Mouse (Mus musculus) neural tube, embryonic 14.5 days (tissue): ENCODE results near the gene Tmem40. TPM values are rescaled to one million over a fixed set of nuclear protein-coding genes. Genes with fewer than 3 reads are reported as not detected.
A peak's percentile ranks its signal among the peaks of the same experiment; 100 is the strongest.

Source experiments
- ATAC-seq: fragments of 200-750 bp; cut with Nextera tagmentation; 2 replicates; pipeline ENCODE4 v1.8.0; 2017; ENCODE audit warnings: low read depth, mild to moderate bottlenecking, moderate TSS enrichment, moderate library complexity
- H3K27ac ChIP-seq: fragments of 300-500 bp; sonication (generic); 2 replicates; pipeline ENCODE4 v1.5.1; 2014; ENCODE audit warnings: low read depth, mild to moderate bottlenecking, control low read depth, low read length, moderate library complexity, mixed read lengths
- H3K27me3 ChIP-seq: fragments of 300-500 bp; sonication (generic); 2 replicates; pipeline ENCODE4 v1.6.1; 2014; ENCODE audit warnings: low read length; ENCODE audit not compliant: control insufficient read depth, insufficient read depth
- H3K36me3 ChIP-seq: fragments of 300-500 bp; sonication (generic); 2 replicates; pipeline ENCODE4 v1.6.1; 2014; ENCODE audit warnings: low read length, mixed read lengths; ENCODE audit not compliant: control insufficient read depth, insufficient read depth
- H3K4me1 ChIP-seq: fragments of 300-500 bp; sonication (generic); 2 replicates; pipeline ENCODE4 v1.6.1; 2014; ENCODE audit warnings: low read length; ENCODE audit not compliant: control insufficient read depth, insufficient read depth
- H3K4me2 ChIP-seq: fragments of 300-500 bp; sonication (generic); 2 replicates; pipeline ENCODE4 v1.6.1; 2014; ENCODE audit warnings: mild to moderate bottlenecking, low read depth, low read length, control low read depth
- H3K4me3 ChIP-seq: fragments of 300-500 bp; sonication (generic); 2 replicates; pipeline ENCODE4 v1.5.1; 2014; ENCODE audit warnings: low read depth, low read length, control low read depth, mixed read lengths
- H3K9ac ChIP-seq: fragments of 300-500 bp; sonication (generic); replicated peaks from 2 replicates; pipeline ENCODE4 v1.6.1; 2014; ENCODE audit warnings: low read depth, mild to moderate bottlenecking, control low read depth, low read length, mixed read lengths
- H3K9me3 ChIP-seq: fragments of 300-500 bp; sonication (generic); 2 replicates; pipeline ENCODE4 v1.6.1; 2016; ENCODE audit warnings: low read length; ENCODE audit not compliant: control insufficient read depth
- WGBS: fragments of 180-500 bp; shearing (Covaris S2); extraction: QIAGEN DNeasy Blood & Tissue Kit; methylation state at CpG from one replicate; pipeline ENCODE4 v1.1.7; 2014; 5-methylcytosine and 5-hydroxymethylcytosine counted together
- polyA plus RNA-seq: library from polyadenylated mRNA; unstranded; fragments of >200 nt; fragmentation: Nextera tagmentation; extraction: Ambion mirVana; gene quantifications from 2 replicates; pipeline ENCODE4 v1.2.1, GENCODE M21; 2014

The Tmem40 gene
- polyA plus RNA-seq, 1 experiment from 2014 or later: 1.2 TPM

- Histone ChIP-seq H3K36me3 (peaks cover 73% of the 10 kb centered on the region), H3K9me3 (no peaks in the 10 kb centered on the region), H3K4me3 (no peak overlapping the region), H3K9ac (no peak overlapping the region), H3K4me2 (no peak overlapping the region), H3K27ac (no peak overlapping the region), H3K4me1 (no peaks in the 10 kb centered on the region), H3K27me3 (no peaks in the 10 kb centered on the region)
- ATAC-seq: no peak
- 89% methylated on average over 20 of the region's 21 CpGs for WGBS
Observed at GRCm38 (mm10) chr6:115792691-115793215, 30.5 kb upstream of the Tmem40 start.

- Histone ChIP-seq H3K4me1 (no peaks in the 10 kb centered on the region), H3K27me3 (no peaks in the 10 kb centered on the region), H3K9ac (no peak overlapping the region), H3K27ac (no peak overlapping the region), H3K4me3 (no peak overlapping the region), H3K36me3 (peaks cover 70% of the 10 kb centered on the region), H3K9me3 (no peaks in the 10 kb centered on the region), H3K4me2 (no peak overlapping the region)
- 89% methylated on average over 34 of the region's 34 CpGs for WGBS
- ATAC-seq: no peak
Observed at GRCm38 (mm10) chr6:115791842-115792686, 29.9 kb upstream of the Tmem40 start.

- Histone ChIP-seq H3K9ac (no peak overlapping the region), H3K36me3 (peaks cover 76% of the 10 kb centered on the region), H3K9me3 (no peaks in the 10 kb centered on the region), H3K27me3 (no peaks in the 10 kb centered on the region), H3K27ac (no peak overlapping the region), H3K4me3 (no peak overlapping the region), H3K4me1 (no peaks in the 10 kb centered on the region), H3K4me2 (no peak overlapping the region)
- whole genome bisulfite sequencing: 89% methylated on average over 10 of the region's 10 CpGs
- no peak for ATAC-seq
Observed at GRCm38 (mm10) chr6:115791016-115791415, 28.8 kb upstream of the Tmem40 start.

GRCm38 (mm10) chr6:115782781-115783180 is 20.6 kb upstream of the Tmem40 start:
- H3K4me2 ChIP-seq: no peak overlapping the region
- H3K9me3 ChIP-seq: no peaks in the 10 kb centered on the region
- no peak for ATAC-seq
- no peak overlapping the region for H3K27ac ChIP-seq
- no peaks in the 10 kb centered on the region for H3K27me3 ChIP-seq
- H3K4me1 ChIP-seq: no peaks in the 10 kb centered on the region
- WGBS: 97% methylated on average over 3 of the region's 3 CpGs
- no peak overlapping the region for H3K4me3 ChIP-seq
- H3K36me3 ChIP-seq: peaks cover 60% of the 10 kb centered on the region
- H3K9ac ChIP-seq: no peak overlapping the region

- H3K27ac ChIP-seq: no peak overlapping the region
- H3K36me3 ChIP-seq: peaks cover 5% of the 10 kb centered on the region; the same call in 1 of the 2 replicates
- WGBS: 71% methylated on average over 9 of the region's 9 CpGs
- H3K4me3 ChIP-seq: peak overlapping the region; percentile 75; the same call in 1 of the 2 replicates
- ATAC-seq: no peak
- H3K27me3 ChIP-seq: no peaks in the 10 kb centered on the region
- no peak overlapping the region for H3K9ac ChIP-seq
- H3K4me1 ChIP-seq: peaks cover 21% of the 10 kb centered on the region
- no peaks in the 10 kb centered on the region for H3K9me3 ChIP-seq
- peak overlapping the region; percentile 91 for H3K4me2 ChIP-seq
Observed at GRCm38 (mm10) chr6:115776363-115776762, 14.2 kb upstream of the Tmem40 start.

- H3K4me1 ChIP-seq: peaks cover 21% of the 10 kb centered on the region
- H3K4me3 ChIP-seq: peak overlapping the region; percentile 75
- no peaks in the 10 kb centered on the region for H3K27me3 ChIP-seq
- no peaks in the 10 kb centered on the region for H3K9me3 ChIP-seq
- ATAC-seq: no peak
- H3K9ac ChIP-seq: no peak overlapping the region
- H3K36me3 ChIP-seq: peaks cover 5% of the 10 kb centered on the region; the same call in 1 of the 2 replicates
- H3K27ac ChIP-seq: no peak overlapping the region
- WGBS: 55% methylated on average over 3 of the region's 3 CpGs
- H3K4me2 ChIP-seq: peak overlapping the region; percentile 91
Observed at GRCm38 (mm10) chr6:115775838-115776237, 13.6 kb upstream of the Tmem40 start.

GRCm38 (mm10) chr6:115774501-115774921 is 12.3 kb upstream of the Tmem40 start, which contains the start of gene Cand2:
TSS of gene Cand2 (plus strand) at chr6:115774538.
- Histone ChIP-seq H3K9ac (peak within 1 kb of the TSS; percentile 74), H3K4me3 (peak within 1 kb of the TSS; percentile 75), H3K9me3 (no peaks in the 10 kb centered on the region), H3K4me2 (peak within 1 kb of the TSS; percentile 91), H3K27me3 (no peaks in the 10 kb centered on the region), H3K4me1 (peaks cover 21% of the 10 kb centered on the region), H3K36me3 (no peaks in the 10 kb centered on the region), H3K27ac (peak within 1 kb of the TSS; percentile 62)
- ATAC-seq: peak; percentile 84
- WGBS: under 1% methylated on average over 23 of the region's 28 CpGs

GRCm38 (mm10) chr6:115773966-115774413 is 11.8 kb upstream of the Tmem40 start:
- H3K9ac ChIP-seq: no peak overlapping the region
- H3K9me3 ChIP-seq: no peaks in the 10 kb centered on the region
- H3K4me1 ChIP-seq: peaks cover 21% of the 10 kb centered on the region
- no peaks in the 10 kb centered on the region for H3K27me3 ChIP-seq
- H3K36me3 ChIP-seq: no peaks in the 10 kb centered on the region
- H3K4me2 ChIP-seq: peak overlapping the region; percentile 91
- ATAC-seq: peak; percentile 81; the same call in 1 of the 2 replicates
- H3K27ac ChIP-seq: 0 out of 2 replicates have a peak overlapping the region, but pooled peaks have one; percentile 55
- peak overlapping the region; percentile 75 for H3K4me3 ChIP-seq
- 2% methylated on average over 13 of the region's 14 CpGs for WGBS

GRCm38 (mm10) chr6:115772604-115773003 is 10.4 kb upstream of the Tmem40 start:
- Histone ChIP-seq H3K9me3 (no peaks in the 10 kb centered on the region), H3K27ac (no peak overlapping the region), H3K9ac (no peak overlapping the region), H3K4me2 (no peak overlapping the region), H3K4me3 (no peak overlapping the region), H3K27me3 (no peaks in the 10 kb centered on the region), H3K36me3 (no peaks in the 10 kb centered on the region), H3K4me1 (peaks cover 21% of the 10 kb centered on the region)
- 78% methylated on average over 1 of the region's 1 CpGs for WGBS
- ATAC-seq: no peak
